Mouse (Mus musculus) splenic B cell, adult 2 months (primary cell): ENCODE results near the gene Fas.

Source experiments
- DNase-seq: peaks from one replicate; pipeline ENCODE4 v3.0.0-alpha.2; 2011; ENCODE audit warnings: low read depth, low spot score
- H3K27me3 ChIP-seq: 2 replicates; pipeline ENCODE4 v1.6.1; 2012; ENCODE audit warnings: mild to moderate bottlenecking, low read length, moderate library complexity, mixed read lengths; ENCODE audit not compliant: control insufficient read depth, poor library complexity, insufficient read depth, severe bottlenecking
- H3K36me3 ChIP-seq: 2 replicates; pipeline ENCODE4 v1.6.1; 2012; ENCODE audit warnings: mild to moderate bottlenecking, low read length, moderate library complexity, mixed read lengths; ENCODE audit not compliant: control insufficient read depth, poor library complexity, insufficient read depth, severe bottlenecking

Fas gene

DNA sequence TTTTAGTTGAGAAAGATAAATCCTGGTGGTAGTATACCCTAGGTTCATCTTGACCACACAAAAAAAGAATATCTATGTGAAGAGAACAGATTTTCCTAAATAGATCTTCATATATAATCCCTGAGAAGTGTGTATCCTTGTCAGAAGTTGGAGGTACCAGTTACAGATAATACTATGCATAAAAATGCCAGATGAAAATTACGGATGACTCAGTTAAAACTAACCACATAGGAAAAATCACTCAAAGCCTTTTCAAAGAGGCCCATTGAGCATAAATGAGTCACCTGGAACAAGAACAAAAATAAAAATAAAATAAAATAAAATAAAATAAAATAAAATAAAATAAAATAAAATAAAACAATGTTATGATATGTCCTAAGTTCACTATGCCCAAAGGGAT, 72.2 kb downstream of the Fas start:
- H3K27me3 ChIP-seq = no peaks in the 10 kb centered on the region
- no peaks in the 10 kb centered on the region for H3K36me3 ChIP-seq
- no peak for DNase-seq

- DNase-seq = no peak
- H3K27me3 ChIP-seq = no peaks in the 10 kb centered on the region
- H3K36me3 ChIP-seq = no peaks in the 10 kb centered on the region
Measured at GRCm38 (mm10) chr19:34369551-34369950, 79.1 kb downstream of the Fas start.

GRCm38 (mm10) chr19:34370397-34370796, 79.9 kb downstream of the Fas start:
- H3K36me3 ChIP-seq = no peaks in the 10 kb centered on the region
- no peaks in the 10 kb centered on the region for H3K27me3 ChIP-seq
- no peak for DNase-seq
